Mouse (Mus musculus): ENCODE measurements at regions not wholly inside any gene's neighbourhood (a gene's known extent, or its start where the extent isn't known, plus 50 kb on each side); places are given as distances from the start of the nearest gene placed in this dataset.
A peak's percentile ranks its signal among the peaks of the same experiment; 100 is the strongest.

- Histone ChIP-seq H3K9ac (no peak overlapping the region), H3K9me3 (no peaks in the 10 kb centered on the region), H3K4me3 (no peak overlapping the region), H3K36me3 (no peaks in the 10 kb centered on the region), H3K4me1 (replicated peaks) (peaks cover 18% of the 10 kb centered on the region), H3K27ac (replicated peaks) (no peak overlapping the region), H3K4me2 (no peak overlapping the region), H3K27me3 (no peaks in the 10 kb centered on the region)
- 84% methylated on average over 9 of the region's 9 CpGs for WGBS
- ATAC-seq (ENCODE audit: low FRiP score, low read depth), result no peak
These were observed 83.8 kb downstream of the Sox9 start for GRCm38 (mm10) chr11:112865836-112866235.

DNA sequence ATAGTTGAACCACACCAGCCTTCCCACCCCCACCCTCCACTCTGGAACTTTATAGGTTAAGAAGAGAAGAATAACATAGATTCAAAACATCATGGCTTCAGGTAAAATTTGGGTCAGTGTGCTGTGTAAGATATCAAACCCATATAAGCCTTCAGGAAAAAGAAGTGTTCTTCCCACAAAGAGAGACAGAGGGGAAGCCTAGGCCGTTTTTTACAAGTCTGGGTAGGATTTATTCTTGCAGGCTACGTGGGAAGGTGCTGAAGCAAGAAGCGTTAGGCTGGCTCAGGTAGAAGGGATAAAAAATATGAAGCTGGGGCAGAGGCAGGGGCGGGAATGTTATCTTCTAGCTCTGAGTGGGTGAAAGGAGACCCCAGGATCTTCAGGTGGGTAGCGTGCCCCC is 87.5 kb downstream of the Sox9 start:
- H3K4me2 ChIP-seq, result peak overlapping the region; percentile 54
- 19% methylated on average over 5 of the region's 5 CpGs for WGBS
- H3K27me3 ChIP-seq, result no peaks in the 10 kb centered on the region
- no peaks in the 10 kb centered on the region for H3K9me3 ChIP-seq
- H3K9ac ChIP-seq, result peak overlapping the region; percentile 25; the same call in 1 of the 2 replicates
- no peaks in the 10 kb centered on the region for H3K36me3 ChIP-seq
- no peak overlapping the region for H3K4me3 ChIP-seq
- H3K4me1 ChIP-seq (replicated peaks), result peaks cover 35% of the 10 kb centered on the region
- peak overlapping the region; percentile 46 for H3K27ac ChIP-seq (replicated peaks)
- no peak for ATAC-seq (ENCODE audit: low FRiP score, low read depth)

GRCm38 (mm10) chr11:112870201-112871035 is 88.4 kb downstream of the Sox9 start:
- H3K27me3 ChIP-seq, result no peaks in the 10 kb centered on the region
- peak; percentile 79 for ATAC-seq (ENCODE audit: low FRiP score, low read depth)
- H3K9ac ChIP-seq, result peak overlapping the region; percentile 25
- peak overlapping the region; percentile 46 for H3K27ac ChIP-seq (replicated peaks)
- peak overlapping the region; percentile 22 for H3K4me3 ChIP-seq
- H3K9me3 ChIP-seq, result no peaks in the 10 kb centered on the region
- no peaks in the 10 kb centered on the region for H3K36me3 ChIP-seq
- WGBS, result 3% methylated on average over 17 of the region's 17 CpGs
- H3K4me1 ChIP-seq (replicated peaks), result peaks cover 35% of the 10 kb centered on the region
- peak overlapping the region; percentile 54 for H3K4me2 ChIP-seq

- Histone ChIP-seq H3K9me3 (no peaks in the 10 kb centered on the region), H3K4me3 (no peak overlapping the region), H3K9ac (no peak overlapping the region), H3K36me3 (no peaks in the 10 kb centered on the region), H3K27me3 (no peaks in the 10 kb centered on the region), H3K4me2 (no peak overlapping the region), H3K27ac (replicated peaks) (peak overlapping the region; percentile 64), H3K4me1 (replicated peaks) (peaks cover 35% of the 10 kb centered on the region)
- ATAC-seq (ENCODE audit: low FRiP score, low read depth), result no peak
- 29% methylated on average over 11 of the region's 11 CpGs for WGBS
These were observed 90.8 kb downstream of the Sox9 start for GRCm38 (mm10) chr11:112872677-112873367.

DNA sequence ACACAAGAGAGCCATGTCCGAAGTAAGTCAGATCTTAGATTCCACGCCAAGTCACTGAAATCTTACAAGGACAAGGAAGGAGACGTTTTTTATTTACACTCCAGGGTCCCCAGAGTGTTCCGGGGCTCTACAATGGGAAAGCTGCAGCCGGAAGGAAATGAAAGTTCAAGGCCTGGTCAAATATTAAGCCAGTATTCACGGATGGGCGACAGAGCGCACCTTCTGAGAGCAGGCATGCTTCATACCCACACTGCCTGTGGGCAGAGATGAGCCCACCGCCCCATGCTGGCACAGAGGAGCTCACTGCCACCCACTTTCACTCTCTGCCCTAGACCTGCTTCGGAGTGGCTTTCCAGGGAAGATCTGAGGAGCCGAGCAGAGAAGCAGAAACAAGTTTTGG is 92.2 kb downstream of the Sox9 start:
- Histone ChIP-seq H3K4me2 (no peak overlapping the region), H3K4me3 (no peak overlapping the region), H3K9ac (no peak overlapping the region), H3K4me1 (replicated peaks) (peaks cover 35% of the 10 kb centered on the region), H3K36me3 (no peaks in the 10 kb centered on the region), H3K9me3 (no peaks in the 10 kb centered on the region), H3K27ac (replicated peaks) (no peak overlapping the region), H3K27me3 (no peaks in the 10 kb centered on the region)
- WGBS, result 84% methylated on average over 11 of the region's 11 CpGs
- no peak for ATAC-seq (ENCODE audit: low FRiP score, low read depth)

DNA sequence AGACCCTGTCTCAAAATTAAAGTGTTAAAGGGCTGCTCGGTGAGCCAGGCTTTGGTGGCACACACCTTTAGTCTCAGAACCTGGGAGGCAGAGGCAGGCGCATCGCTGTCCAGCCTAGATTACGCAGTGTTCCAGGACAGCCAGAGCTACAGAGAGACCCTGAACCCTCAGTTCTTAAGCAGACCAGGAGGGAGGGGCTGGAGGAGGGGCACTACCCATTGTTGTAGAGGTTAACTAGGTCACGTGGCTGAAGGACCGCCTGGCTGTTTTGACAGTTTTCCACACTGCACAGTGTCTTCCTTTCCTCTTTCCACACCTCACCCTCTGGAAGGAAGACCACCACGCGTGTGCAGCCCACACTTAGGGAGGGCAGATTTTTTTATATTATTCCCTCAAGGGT is 94.2 kb downstream of the Sox9 start:
- WGBS, result 42% methylated on average over 8 of the region's 8 CpGs
- no peak overlapping the region for H3K9ac ChIP-seq

DNA sequence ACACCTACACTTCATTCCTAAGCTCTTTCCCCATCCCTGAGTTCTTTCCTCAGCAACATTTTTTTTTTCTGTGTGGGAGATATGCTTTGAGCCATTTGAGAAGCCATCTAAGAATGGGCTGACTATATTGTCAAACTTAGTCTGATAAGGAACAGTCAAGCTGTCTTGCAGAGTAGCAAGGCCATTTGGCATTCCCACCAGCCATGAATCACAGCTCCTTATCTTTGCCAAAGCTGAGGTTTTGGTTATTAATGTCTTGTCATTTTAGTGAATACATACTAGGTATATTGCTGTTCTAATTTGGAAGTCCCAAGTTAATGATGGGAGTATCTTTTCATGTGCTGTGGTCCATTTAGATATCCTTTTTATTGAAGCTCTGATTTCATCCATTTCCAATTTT is 96.4 kb downstream of the Sox9 start:
- no peak overlapping the region for H3K4me2 ChIP-seq
- ATAC-seq (ENCODE audit: low FRiP score, low read depth), result no peak
- H3K27ac ChIP-seq (replicated peaks), result no peak overlapping the region
- no peaks in the 10 kb centered on the region for H3K36me3 ChIP-seq
- no peak overlapping the region for H3K4me3 ChIP-seq
- H3K27me3 ChIP-seq, result no peaks in the 10 kb centered on the region
- no peaks in the 10 kb centered on the region for H3K9me3 ChIP-seq
- H3K4me1 ChIP-seq (replicated peaks), result no peaks in the 10 kb centered on the region
- H3K9ac ChIP-seq, result no peak overlapping the region

More for the DNA sequence above, 94.2 kb downstream of the Sox9 start:
- H3K4me1 ChIP-seq (replicated peaks), result peaks cover 18% of the 10 kb centered on the region
- no peak overlapping the region for H3K4me3 ChIP-seq
- no peaks in the 10 kb centered on the region for H3K36me3 ChIP-seq
- H3K27ac ChIP-seq (replicated peaks), result no peak overlapping the region
- H3K4me2 ChIP-seq, result no peak overlapping the region
- no peak for ATAC-seq (ENCODE audit: low FRiP score, low read depth)
- no peaks in the 10 kb centered on the region for H3K27me3 ChIP-seq
- H3K9me3 ChIP-seq, result no peaks in the 10 kb centered on the region

GRCm38 (mm10) chr11:112880736-112881135 is 98.7 kb downstream of the Sox9 start:
- Histone ChIP-seq H3K4me2 (no peak overlapping the region), H3K9me3 (no peaks in the 10 kb centered on the region), H3K27me3 (no peaks in the 10 kb centered on the region), H3K4me3 (no peak overlapping the region), H3K9ac (no peak overlapping the region), H3K27ac (replicated peaks) (no peak overlapping the region), H3K36me3 (no peaks in the 10 kb centered on the region), H3K4me1 (replicated peaks) (no peaks in the 10 kb centered on the region)
- 87% methylated on average over 3 of the region's 3 CpGs for WGBS
- ATAC-seq (ENCODE audit: low FRiP score, low read depth), result no peak

- no peak overlapping the region for H3K9ac ChIP-seq
- no peaks in the 10 kb centered on the region for H3K4me1 ChIP-seq (replicated peaks)
- ATAC-seq (ENCODE audit: low FRiP score, low read depth), result no peak
- no peak overlapping the region for H3K4me3 ChIP-seq
- H3K4me2 ChIP-seq, result no peak overlapping the region
- no peaks in the 10 kb centered on the region for H3K27me3 ChIP-seq
- no peak overlapping the region for H3K27ac ChIP-seq (replicated peaks)
- no peaks in the 10 kb centered on the region for H3K36me3 ChIP-seq
- WGBS, result 39% methylated on average over 9 of the region's 9 CpGs
- no peaks in the 10 kb centered on the region for H3K9me3 ChIP-seq
These were observed 103.4 kb downstream of the Sox9 start for GRCm38 (mm10) chr11:112885336-112885940.

GRCm38 (mm10) chr11:112886139-112886538 is 104.1 kb downstream of the Sox9 start:
- Histone ChIP-seq H3K4me3 (no peak overlapping the region), H3K9me3 (no peaks in the 10 kb centered on the region), H3K36me3 (no peaks in the 10 kb centered on the region), H3K4me1 (replicated peaks) (no peaks in the 10 kb centered on the region), H3K27ac (replicated peaks) (no peak overlapping the region), H3K4me2 (no peak overlapping the region), H3K9ac (no peak overlapping the region), H3K27me3 (no peaks in the 10 kb centered on the region)
- no peak for ATAC-seq (ENCODE audit: low FRiP score, low read depth)
- WGBS, result 85% methylated on average over 16 of the region's 16 CpGs

GRCm38 (mm10) chr11:112889760-112890159 is 107.7 kb downstream of the Sox9 start:
- 95% methylated on average over 6 of the region's 6 CpGs for WGBS
- Histone ChIP-seq H3K4me2 (no peak overlapping the region), H3K4me1 (replicated peaks) (no peaks in the 10 kb centered on the region), H3K27ac (replicated peaks) (no peak overlapping the region), H3K36me3 (no peaks in the 10 kb centered on the region), H3K27me3 (no peaks in the 10 kb centered on the region), H3K9ac (no peak overlapping the region), H3K4me3 (no peak overlapping the region), H3K9me3 (no peaks in the 10 kb centered on the region)
- no peak for ATAC-seq (ENCODE audit: low FRiP score, low read depth)

DNA sequence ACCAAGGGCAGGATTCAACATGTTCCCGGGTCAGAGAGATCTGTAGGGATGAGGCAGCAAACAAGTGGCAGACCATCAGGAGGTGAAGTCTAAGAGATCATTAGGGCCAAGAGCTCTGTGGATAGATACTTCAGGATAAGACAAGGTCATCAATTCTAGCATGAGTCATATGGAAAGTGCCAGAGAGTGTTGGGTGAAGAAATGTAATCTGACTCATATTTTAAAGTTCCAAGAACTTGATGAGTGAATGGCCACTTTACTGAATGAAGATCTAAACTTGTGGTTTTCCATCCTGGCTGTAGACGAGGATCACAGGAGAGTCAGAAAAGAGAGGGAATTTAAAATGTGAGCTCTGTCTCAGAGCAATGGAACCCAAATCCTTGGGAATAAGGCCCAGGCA is 115.6 kb downstream of the Sox9 start:
- Histone ChIP-seq H3K4me3 (no peak overlapping the region), H3K27ac (replicated peaks) (no peak overlapping the region), H3K36me3 (no peaks in the 10 kb centered on the region), H3K27me3 (no peaks in the 10 kb centered on the region), H3K9me3 (no peaks in the 10 kb centered on the region), H3K4me1 (replicated peaks) (no peaks in the 10 kb centered on the region), H3K9ac (no peak overlapping the region), H3K4me2 (no peak overlapping the region)
- 98% methylated on average over 2 of the region's 2 CpGs for WGBS
- no peak for ATAC-seq (ENCODE audit: low FRiP score, low read depth)
